Mouse (Mus musculus) midbrain, postnatal 0 days (tissue): Measurements from ENCODE around the gene Car4. TPM values are rescaled to one million over a fixed set of nuclear protein-coding genes. Genes with fewer than 3 reads are reported as not detected.

ENCODE experiments used
- ATAC-seq: fragments of 200-750 bp; cut with Nextera tagmentation; 2 replicates; pipeline ENCODE4 v1.8.0; 2017; ENCODE audit warnings: moderate number of reproducible peaks, mild to moderate bottlenecking, moderate TSS enrichment, moderate library complexity; ENCODE audit not compliant: low FRiP score
- DNase-seq: peaks from one replicate; pipeline ENCODE4 v3.0.0-alpha.2; 2015; ENCODE audit warnings: low spot score
- H3K27ac ChIP-seq: fragments of 300-500 bp; sonication (generic); 2 replicates; pipeline ENCODE4 v1.5.1; 2014; ENCODE audit warnings: low read depth, mild to moderate bottlenecking, low read length, mixed read lengths
- H3K27me3 ChIP-seq: fragments of 300-500 bp; sonication (generic); 2 replicates; pipeline ENCODE4 v1.6.1; 2014; ENCODE audit warnings: low read length, control low read depth, mixed read lengths; ENCODE audit not compliant: insufficient read depth
- H3K36me3 ChIP-seq: fragments of 300-500 bp; sonication (generic); 2 replicates; pipeline ENCODE4 v1.6.1; 2014; ENCODE audit warnings: low read length, control low read depth, mixed read lengths; ENCODE audit not compliant: insufficient read depth
- H3K4me1 ChIP-seq: fragments of 300-500 bp; sonication (generic); 2 replicates; pipeline ENCODE4 v1.6.1; 2014; ENCODE audit warnings: mild to moderate bottlenecking, control low read depth, antibody characterized with exemption, low read length, mixed read lengths; ENCODE audit not compliant: insufficient read depth
- H3K4me2 ChIP-seq: fragments of 300-500 bp; sonication (generic); 2 replicates; pipeline ENCODE4 v1.6.1; 2014; ENCODE audit warnings: low read depth, mild to moderate bottlenecking, low read length, mixed read lengths; ENCODE audit not compliant: poor library complexity, severe bottlenecking
- H3K4me3 ChIP-seq: fragments of 300-500 bp; sonication (generic); 2 replicates; pipeline ENCODE4 v1.5.1; 2014; ENCODE audit warnings: low read depth, mild to moderate bottlenecking, low read length, moderate library complexity
- H3K9ac ChIP-seq: fragments of 300-500 bp; sonication (generic); replicated peaks from 2 replicates; pipeline ENCODE4 v1.6.1; 2014; ENCODE audit warnings: mild to moderate bottlenecking, low read length, moderate library complexity, mixed read lengths; ENCODE audit not compliant: poor library complexity, severe bottlenecking
- H3K9me3 ChIP-seq: fragments of 300-500 bp; sonication (generic); 2 replicates; pipeline ENCODE4 v1.6.1; 2016; ENCODE audit warnings: low read length, control low read depth
- CTCF ChIP-seq: IDR thresholded peaks from 2 replicates; pipeline ENCODE4 v1.5.1; 2016; ENCODE audit warnings: antibody characterized with exemption, mild to moderate bottlenecking
- whole genome bisulfite sequencing: fragments of 180-500 bp; shearing (Covaris S2); extraction: QIAGEN DNeasy Blood & Tissue Kit; methylation state at CpG from one replicate; pipeline ENCODE4 v1.1.7; 2014; 5-methylcytosine and 5-hydroxymethylcytosine counted together
- polyA plus RNA-seq: library from polyadenylated mRNA; unstranded; fragments of >200 nt; fragmentation: Nextera tagmentation; extraction: Ambion mirVana; gene quantifications from 2 replicates; pipeline ENCODE4 v1.2.1, GENCODE M21; 2015
- total RNA-seq: library from RNA; depleted of rRNA; stranded (reverse); fragments of >200 nt; gene quantifications from 2 replicates; pipeline ENCODE4 v1.2.3, GENCODE M21; 2014

Car4 gene
- total and polyA plus RNA-seq, 2 experiments from 2014 or later = 1.5 to 9.0 TPM

GRCm38 (mm10) chr11:84916703-84917300 lies 40.8 kb upstream of the Car4 start:
- no peak for TF ChIP-seq CTCF
- 0 out of 2 replicates have a peak overlapping the region, but pooled peaks have one; percentile 44 for H3K9ac ChIP-seq
- H3K4me1 ChIP-seq = no peaks in the 10 kb centered on the region
- H3K4me3 ChIP-seq = peak overlapping the region; percentile 94
- no peak overlapping the region for H3K27ac ChIP-seq
- peaks cover 19% of the 10 kb centered on the region for H3K36me3 ChIP-seq
- WGBS = 56% methylated on average over 7 of the region's 7 CpGs
- no peaks in the 10 kb centered on the region for H3K27me3 ChIP-seq
- H3K9me3 ChIP-seq = no peaks in the 10 kb centered on the region
- peak overlapping the region; percentile 72 for H3K4me2 ChIP-seq
- ATAC-seq (no peak), DNase-seq (no peak)

- WGBS = 4% methylated on average over 16 of the region's 16 CpGs
- Histone ChIP-seq H3K9me3 (no peaks in the 10 kb centered on the region), H3K4me2 (peak overlapping the region; percentile 42), H3K27me3 (no peaks in the 10 kb centered on the region), H3K4me3 (no peak overlapping the region), H3K27ac (no peak overlapping the region), H3K36me3 (peaks cover 9% of the 10 kb centered on the region; the same call in 1 of the 2 replicates), H3K4me1 (no peaks in the 10 kb centered on the region), H3K9ac (no peak overlapping the region)
- ATAC-seq (0 out of 2 replicates have a peak, but pooled peaks have one; percentile 69), DNase-seq (peak; percentile 84)
- TF ChIP-seq CTCF = peak; percentile 97
Observed at GRCm38 (mm10) chr11:84918425-84918824, 39.2 kb upstream of the Car4 start.

- Histone ChIP-seq H3K36me3 (0 out of 2 replicates have a peak, but pooled peaks cover under 1% of the 10 kb centered on the region), H3K9ac (no peak overlapping the region), H3K9me3 (no peaks in the 10 kb centered on the region), H3K4me3 (no peak overlapping the region), H3K27me3 (no peaks in the 10 kb centered on the region), H3K27ac (no peak overlapping the region), H3K4me1 (no peaks in the 10 kb centered on the region), H3K4me2 (no peak overlapping the region)
- ATAC-seq (no peak), DNase-seq (peak; percentile 35)
- peak; percentile 64 for TF ChIP-seq CTCF
- 29% methylated on average over 3 of the region's 3 CpGs for WGBS
Observed at GRCm38 (mm10) chr11:84919276-84919675, 38.3 kb upstream of the Car4 start.

GRCm38 (mm10) chr11:84919951-84920350 lies 37.6 kb upstream of the Car4 start:
- Histone ChIP-seq H3K9ac (no peak overlapping the region), H3K36me3 (no peaks in the 10 kb centered on the region), H3K4me2 (no peak overlapping the region), H3K27ac (no peak overlapping the region), H3K4me1 (no peaks in the 10 kb centered on the region), H3K4me3 (no peak overlapping the region), H3K27me3 (no peaks in the 10 kb centered on the region), H3K9me3 (no peaks in the 10 kb centered on the region)
- DNase-seq (no peak), ATAC-seq (no peak)
- no peak for TF ChIP-seq CTCF
- WGBS = 78% methylated on average over 7 of the region's 7 CpGs

- no peaks in the 10 kb centered on the region for H3K9me3 ChIP-seq
- H3K4me1 ChIP-seq = no peaks in the 10 kb centered on the region
- 88% methylated on average over 8 of the region's 8 CpGs for WGBS
- no peaks in the 10 kb centered on the region for H3K36me3 ChIP-seq
- DNase-seq (no peak), ATAC-seq (no peak)
- H3K4me3 ChIP-seq = no peak overlapping the region
- no peak for TF ChIP-seq CTCF
- H3K27ac ChIP-seq = no peak overlapping the region
- H3K4me2 ChIP-seq = no peak overlapping the region
- H3K9ac ChIP-seq = no peak overlapping the region
- no peaks in the 10 kb centered on the region for H3K27me3 ChIP-seq
Observed at GRCm38 (mm10) chr11:84920981-84921380, 36.6 kb upstream of the Car4 start.

GRCm38 (mm10) chr11:84932261-84932660 lies 25.3 kb upstream of the Car4 start:
- no peak for DNase-seq
- WGBS = 11% methylated on average over 6 of the region's 6 CpGs
- Histone ChIP-seq H3K4me2 (no peak overlapping the region), H3K4me1 (no peaks in the 10 kb centered on the region), H3K9ac (no peak overlapping the region), H3K4me3 (no peak overlapping the region), H3K27ac (no peak overlapping the region), H3K36me3 (no peaks in the 10 kb centered on the region), H3K27me3 (no peaks in the 10 kb centered on the region), H3K9me3 (no peaks in the 10 kb centered on the region)
- TF ChIP-seq CTCF = no peak
- no peak for ATAC-seq
